Mouse (Mus musculus) R1 (cell line): ENCODE results near the gene Slc8a2.

Experiments
- DNase-seq: peaks from one replicate; pipeline ENCODE4 v3.0.0-alpha.2; 2018; ENCODE audit warnings: low read depth, low spot score

Slc8a2 gene

GRCm38 (mm10) chr7:16120262-16120600, 9.4 kb upstream of the Slc8a2 start:
- no peak for DNase-seq

DNA sequence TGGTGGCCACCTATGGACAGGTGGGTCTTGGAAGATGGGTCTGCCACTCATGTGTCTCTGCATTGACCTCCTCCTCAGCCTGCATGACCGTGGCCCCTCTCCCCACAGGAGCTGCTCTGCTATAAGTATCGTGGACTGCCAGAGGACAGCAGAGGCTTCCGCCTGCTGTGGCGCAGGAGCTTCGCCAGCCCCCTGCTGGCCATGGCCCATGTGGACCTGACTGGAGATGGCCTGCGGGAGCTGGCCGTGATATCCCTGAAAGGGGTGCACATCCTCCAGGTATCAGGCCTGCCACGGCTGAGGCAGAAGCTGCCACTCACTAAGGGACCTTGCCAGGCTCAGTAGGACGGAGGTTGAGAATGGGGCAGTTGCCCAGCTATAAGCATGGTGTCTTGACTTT, 3.8 kb upstream of the Slc8a2 start:
- DNase-seq: no peak

- DNase-seq: no peak
Observed at GRCm38 (mm10) chr7:16128344-16128743, 1.3 kb upstream of the Slc8a2 start.

DNA sequence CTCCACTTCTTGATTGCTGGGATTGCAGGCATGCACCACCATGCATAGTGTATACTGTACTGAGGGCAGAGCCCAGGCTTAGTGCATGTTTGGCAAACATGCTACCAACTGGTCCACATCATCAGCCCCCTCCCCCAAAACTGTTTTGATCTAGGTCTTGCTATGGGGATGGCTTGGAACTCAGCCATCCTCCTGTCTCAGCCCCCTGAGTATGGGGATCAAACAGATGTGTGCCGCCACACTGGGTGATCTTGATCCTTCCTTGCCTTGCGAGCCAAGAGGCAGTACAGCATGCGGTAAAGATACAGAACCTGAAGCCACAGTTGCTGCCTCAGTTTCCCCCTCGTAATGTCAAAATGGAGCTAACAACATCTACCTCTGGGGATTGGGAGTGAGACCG, 727 bp upstream of the Slc8a2 start:
- DNase-seq: no peak

GRCm38 (mm10) chr7:16129846-16130691, 443 bp downstream of the Slc8a2 start:
- DNase-seq: peak; percentile 94

GRCm38 (mm10) chr7:16130956-16131634, 1.5 kb downstream of the Slc8a2 start:
- no peak for DNase-seq

DNA sequence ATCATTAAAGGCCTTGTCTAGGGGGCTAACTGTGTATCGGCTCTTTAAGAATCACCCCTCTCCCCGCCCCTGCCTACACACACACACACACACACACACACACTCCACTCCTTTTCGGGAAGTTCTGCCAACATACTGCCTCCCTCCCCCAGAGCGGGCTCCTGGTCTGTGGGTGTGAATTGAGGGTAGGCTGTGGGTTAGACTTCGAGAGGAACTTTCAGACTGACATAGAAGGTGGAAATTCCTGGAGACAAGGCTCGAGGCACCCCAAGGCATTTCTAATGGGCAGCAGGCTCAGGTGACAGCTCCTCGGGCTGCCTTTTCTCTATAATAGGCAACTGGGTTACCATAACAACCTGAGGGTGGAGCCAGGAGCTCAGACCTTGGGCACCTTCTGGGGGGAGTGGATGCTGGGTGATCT, 2.5 kb downstream of the Slc8a2 start:
- peak; percentile 42 for DNase-seq

DNA sequence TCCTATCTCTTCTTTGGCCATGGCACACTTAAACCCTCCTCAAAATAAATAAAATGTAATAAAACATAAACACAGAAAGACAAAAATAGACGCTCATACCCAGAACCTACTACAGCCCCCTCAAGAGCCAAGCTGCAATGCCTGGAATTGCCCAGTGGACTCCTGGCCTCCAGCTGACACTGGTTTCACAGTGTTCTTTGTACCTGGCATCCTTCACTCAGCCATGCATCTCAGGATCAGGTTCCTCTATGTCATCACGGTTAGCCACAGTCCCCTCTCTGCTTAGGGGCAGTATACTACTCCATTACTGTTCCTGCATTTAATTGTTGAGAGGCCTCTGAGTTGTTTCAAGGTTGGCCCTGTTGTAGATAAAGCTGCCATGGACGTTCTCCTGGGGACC, 3.3 kb downstream of the Slc8a2 start:
- DNase-seq: no peak

DNA sequence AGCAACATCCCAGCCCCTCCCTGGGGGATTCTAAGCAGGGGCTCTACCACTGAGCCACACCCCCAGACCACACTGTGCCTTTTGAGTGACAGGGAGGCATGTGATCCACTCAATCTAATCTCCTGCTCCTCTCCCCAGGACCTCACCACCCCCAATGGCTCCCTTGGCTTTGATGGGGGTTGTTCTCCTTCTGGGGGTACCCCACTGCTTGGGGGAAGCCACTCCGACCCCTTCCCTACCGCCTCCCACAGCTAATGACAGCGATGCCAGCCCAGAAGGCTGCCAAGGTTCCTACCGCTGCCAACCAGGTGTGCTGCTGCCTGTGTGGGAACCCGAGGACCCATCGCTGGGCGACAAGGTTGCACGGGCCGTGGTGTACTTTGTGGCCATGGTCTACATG, 4.1 kb downstream of the Slc8a2 start:
- DNase-seq: no peak

DNA sequence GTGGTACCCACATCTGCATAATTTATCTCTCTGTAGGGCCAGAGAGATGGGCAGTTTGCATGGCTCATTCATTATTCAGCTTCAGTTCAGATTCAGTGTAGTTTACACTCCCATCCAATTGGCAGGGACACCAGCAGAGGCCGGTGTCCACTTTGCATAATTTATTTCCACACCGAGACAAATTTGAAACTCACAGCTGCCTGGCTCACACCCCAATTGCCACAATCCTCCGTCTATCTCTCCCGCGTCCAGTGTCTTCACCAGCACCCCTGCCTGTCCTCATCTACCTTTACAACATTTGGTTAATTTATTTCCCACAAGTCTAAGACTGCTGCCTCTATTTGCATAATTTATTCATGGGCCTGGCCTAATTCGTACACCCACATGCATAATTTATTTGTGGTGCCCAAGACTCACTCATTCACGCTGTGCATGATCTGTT, 5.3 kb downstream of the Slc8a2 start:
- DNase-seq: no peak

- no peak for DNase-seq
Observed at GRCm38 (mm10) chr7:16146489-16147410, 17.1 kb downstream of the Slc8a2 start.

DNA sequence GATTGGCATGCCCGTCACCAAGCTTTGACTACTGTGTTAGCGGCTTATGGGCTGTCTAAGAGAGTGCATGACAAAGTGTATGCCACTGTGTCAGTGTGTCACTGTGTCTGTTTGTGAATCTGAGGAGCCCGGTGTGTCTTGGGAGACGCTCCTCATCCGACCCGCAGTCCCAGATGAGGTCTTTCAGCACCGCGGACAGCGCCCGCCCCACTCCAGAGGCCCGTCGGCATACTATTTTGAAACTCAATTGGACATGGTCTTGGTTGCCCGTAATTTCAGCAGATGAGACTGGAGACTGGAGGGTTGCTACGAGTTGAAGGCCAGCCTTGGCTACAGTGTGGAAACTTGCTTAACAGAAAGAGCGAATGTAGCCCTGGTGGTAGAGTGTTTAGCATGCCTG, 18.0 kb downstream of the Slc8a2 start:
- DNase-seq: peak; percentile 52

DNA sequence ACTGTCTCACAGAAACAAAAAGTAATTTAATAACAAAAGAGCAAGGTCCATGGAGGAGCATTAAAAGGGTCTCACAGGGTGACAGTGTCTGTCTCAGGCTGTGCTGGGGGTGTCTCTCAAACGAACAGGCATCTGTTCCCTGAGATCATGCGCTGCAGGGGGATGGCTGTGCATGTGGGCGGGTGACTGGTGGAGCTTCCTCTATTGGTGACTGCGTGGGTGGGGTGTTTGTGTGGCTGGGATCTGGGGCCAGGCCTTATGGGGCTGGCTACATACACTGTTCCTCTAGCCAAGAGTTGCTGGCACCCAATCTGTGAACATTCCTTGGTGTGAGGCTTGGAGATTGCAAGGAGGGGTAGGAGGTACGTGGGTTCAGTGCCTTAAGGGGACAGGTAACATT, 19.6 kb downstream of the Slc8a2 start:
- DNase-seq: no peak

DNA sequence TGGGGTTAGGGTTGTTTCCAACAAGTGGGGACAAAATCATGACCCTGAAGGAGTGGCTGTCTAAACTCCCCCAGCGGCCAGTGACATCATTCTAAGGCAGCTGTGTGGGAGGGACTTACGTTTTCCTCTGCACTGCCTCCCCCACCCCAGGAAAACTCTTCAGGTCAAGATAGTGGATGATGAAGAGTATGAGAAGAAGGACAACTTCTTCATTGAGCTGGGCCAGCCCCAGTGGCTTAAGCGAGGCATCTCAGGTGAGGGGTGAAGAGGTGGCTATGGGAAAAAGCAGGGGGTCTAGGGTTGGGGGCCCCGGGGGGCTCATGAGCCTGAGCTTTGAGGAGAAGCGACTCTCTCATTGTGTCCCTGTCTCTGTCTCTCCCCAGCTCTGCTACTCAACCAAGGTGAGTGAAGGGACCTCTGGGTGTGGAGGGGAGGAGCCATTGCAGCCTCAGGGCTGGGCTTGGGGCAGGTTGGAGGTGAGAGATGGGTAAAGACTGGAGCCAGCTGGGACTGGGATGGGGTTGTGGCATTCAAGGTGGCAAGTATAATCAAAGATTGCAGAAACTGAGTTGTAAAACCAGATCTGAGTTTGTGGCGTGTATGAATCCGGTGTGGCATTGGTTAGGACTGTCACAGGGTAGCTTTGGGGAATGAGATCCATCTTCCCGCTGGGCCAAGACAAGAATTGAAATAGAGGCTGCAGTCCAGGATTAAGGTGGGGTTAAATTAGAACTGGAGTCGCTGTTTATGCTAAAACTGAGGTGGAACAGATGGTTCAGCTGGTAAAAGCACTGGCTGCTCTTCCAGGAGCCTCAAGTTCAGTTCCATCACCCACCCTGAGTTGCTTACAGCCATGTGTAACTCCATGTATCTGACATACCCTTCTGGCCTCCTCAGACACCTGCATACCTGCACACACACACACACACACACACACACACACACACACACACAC, 20.8 kb downstream of the Slc8a2 start:
- no peak for DNase-seq

DNA sequence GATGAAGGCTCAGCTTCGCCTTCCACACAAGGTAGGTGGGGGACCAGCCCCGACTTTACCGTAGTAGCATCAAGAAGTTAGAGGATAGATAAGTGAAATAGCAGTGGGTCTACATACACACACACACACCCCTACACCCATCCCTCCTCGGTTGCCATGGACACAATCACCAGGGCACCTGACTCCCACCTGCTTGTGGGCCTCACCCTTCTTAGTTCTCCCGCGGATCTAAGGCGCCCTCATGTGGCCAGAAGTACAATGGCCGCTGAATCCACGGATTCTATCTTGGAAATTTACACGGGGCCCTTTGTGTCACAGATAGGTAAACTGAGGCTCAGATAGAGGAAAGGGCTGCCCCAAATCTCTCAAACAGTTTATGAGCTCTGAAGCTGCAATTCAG, 23.9 kb downstream of the Slc8a2 start:
- peak; percentile 81 for DNase-seq

DNA sequence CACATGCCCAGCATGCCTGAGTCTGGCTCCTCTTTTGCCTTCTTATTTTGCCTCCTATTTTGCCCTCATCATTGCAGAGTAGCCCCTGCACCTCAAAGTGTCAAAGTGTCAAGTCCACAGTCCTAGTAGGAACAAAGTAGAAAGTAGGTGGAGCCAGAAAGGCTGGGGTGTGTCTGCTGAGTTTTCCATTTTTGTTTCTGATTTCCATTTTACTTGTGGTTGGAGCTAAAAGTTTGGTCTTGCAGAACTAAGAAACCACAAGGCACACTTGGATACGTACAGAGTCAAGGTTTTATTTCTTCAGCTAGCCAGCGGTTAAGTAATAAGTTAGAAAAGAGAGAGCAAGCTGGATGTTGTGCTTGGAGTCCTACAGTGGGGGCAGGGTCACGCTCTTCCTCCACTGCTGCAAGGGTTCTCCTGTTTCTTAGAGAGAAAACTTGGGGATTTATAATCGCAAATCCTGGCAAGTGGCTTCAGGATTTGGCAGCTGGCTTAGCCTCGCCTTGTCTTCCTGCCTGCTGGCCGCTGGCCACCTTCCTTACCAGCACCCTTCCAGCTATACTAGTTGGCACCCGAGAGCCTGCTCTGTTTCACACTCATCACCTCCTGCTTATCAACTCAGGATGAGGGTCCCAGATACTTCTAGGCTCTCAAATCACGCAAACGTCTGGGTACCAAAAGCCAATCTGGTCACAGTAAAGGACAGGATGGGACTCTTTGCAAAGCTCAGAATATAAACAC, 25.7 kb downstream of the Slc8a2 start:
- no peak for DNase-seq

GRCm38 (mm10) chr7:16156105-16156714, 26.6 kb downstream of the Slc8a2 start:
- DNase-seq: no peak

DNA sequence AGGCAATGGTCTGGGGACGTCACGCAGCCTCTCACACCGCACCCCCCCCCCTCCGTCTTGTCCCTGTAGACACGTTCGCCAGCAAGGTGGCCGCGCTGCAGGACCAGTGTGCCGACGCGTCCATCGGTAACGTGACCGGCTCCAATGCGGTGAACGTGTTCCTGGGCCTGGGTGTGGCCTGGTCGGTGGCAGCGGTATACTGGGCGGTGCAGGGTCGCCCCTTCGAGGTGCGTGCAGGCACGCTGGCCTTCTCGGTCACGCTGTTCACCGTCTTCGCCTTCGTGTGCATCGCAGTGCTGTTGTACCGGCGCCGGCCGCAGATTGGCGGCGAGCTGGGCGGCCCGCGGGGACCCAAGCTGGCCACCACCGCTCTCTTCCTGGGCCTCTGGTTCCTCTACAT, 29.1 kb downstream of the Slc8a2 start:
- no peak for DNase-seq

DNA sequence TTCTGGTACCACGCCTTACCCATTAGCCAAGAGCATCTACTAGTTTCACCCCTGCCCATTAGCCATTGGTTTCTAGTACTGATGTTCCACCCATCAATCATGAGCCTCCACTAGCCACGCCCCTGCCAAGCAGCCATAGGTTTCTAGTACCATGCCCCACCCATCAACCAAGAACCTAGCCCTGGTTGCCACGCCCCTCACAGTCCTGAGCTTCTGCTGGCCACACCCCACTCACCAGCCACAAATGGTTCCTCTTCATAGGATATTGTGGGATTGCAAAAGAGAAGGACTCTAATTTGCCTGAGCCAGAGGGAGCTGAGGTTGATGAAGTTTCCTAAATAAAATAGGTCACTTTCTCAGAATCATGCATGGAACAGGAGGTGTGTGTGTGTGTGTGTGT, 31.1 kb downstream of the Slc8a2 start:
- peak; percentile 97 for DNase-seq

DNA sequence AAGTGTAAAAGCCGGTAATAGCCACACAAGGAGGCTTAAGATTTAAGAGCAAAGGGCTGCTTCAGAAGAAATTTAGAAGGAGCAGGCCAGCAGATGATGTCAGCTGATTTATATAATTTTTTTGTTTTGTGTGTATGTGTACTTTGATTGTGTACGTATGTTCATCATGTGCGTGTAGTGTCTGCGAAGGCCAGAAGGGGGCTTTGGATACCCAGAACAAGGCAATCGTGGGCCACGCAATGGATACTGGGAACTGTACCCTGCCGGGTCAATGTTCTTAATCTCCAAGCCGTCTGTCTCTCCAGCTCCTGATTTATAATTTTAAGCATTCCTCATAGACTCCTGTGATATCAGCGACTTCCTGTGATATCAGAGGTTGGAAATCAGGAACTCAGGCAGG, 31.7 kb downstream of the Slc8a2 start:
- DNase-seq: peak; percentile 70
